Mouse (Mus musculus): ENCODE measurements around the gene Zfp385b.

Gene Zfp385b

DNA sequence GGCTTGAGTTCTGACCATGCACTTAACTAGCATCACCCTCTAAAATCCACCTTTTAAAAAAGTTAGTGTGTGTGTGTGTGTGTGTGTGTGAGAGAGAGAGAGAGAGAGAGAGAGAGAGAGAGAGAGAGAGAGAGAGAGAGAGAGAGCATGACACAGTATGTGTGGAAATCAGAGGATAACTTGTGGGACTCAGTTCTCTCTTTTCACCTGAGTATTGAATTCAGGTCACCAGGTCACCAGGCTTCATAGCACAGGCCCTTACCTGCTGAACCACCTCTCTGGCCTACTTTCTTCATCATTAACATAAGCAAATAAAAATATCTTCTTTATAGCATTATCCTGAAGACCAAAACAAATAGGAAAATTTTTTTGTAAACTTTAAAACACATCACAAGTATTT is at the start of gene Zfp385b:
Gene Zfp385b (minus strand): TSS at position 101 of the 400 bp plus-strand sequence.
- no peak for DNase-seq (ENCODE audit: low read depth)

DNA sequence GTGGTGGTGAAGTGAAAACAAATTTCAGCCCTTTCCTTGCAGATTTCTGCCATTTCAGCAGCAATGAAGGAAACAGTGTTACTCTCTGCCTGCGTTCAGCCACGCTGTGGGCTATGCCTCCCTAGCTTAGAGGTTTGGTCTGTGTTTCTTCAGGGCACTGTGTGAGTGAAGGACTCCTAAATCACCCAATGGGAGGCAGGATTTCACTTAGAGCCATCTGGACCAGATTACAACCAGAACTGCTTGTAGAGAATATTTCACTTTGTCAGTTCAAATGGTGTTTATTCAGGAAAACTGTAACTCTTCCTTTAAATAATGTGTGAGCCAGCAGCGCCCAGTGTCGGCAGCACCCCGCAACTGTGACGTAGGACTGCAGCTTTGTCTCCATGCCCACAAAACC is 44.5 kb upstream of the Zfp385b start:
- DNase-seq (ENCODE audit: low read depth), result no peak

DNA sequence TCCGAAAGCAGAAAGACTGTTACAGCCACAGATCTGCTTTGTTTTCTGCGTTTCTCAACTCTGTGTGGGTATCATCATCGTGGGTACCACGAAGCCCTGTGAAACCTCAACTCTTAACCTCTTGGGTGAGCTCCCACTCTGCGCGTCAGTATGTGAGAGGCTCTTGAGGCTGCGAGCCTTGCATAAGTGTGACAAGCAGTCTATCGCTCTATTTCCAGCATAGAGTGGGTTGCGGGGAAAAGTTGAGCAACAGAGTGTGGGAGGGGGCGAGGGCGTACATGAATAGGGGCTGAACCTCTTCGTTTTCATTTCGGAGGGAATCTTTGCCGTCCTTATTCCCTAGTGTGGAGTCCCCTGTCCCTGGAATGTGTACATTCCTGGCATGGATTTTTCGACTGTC is 44.1 kb upstream of the Zfp385b start:
- no peak for DNase-seq (ENCODE audit: low read depth)

DNA sequence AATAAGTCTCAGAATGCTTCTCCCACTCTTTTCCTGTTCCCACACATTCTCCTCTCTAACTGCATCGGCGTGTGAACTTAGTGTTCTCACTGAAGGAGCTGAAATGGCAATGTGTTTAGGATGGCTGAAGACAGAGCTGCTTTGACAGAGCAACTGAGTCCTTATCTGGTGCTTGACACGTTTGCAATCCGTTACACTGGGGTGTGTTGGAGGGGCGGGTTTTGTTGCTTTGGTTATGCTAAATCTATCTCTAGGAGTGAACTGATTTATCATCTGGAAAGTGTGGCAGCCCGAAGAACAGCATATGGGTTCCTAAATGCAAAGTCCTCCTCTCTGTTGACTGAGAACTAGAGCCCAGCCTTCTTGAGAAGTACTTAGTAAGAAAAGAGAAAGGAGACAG is 22.0 kb upstream of the Zfp385b start:
- no peak for DNase-seq (ENCODE audit: low read depth)

DNA sequence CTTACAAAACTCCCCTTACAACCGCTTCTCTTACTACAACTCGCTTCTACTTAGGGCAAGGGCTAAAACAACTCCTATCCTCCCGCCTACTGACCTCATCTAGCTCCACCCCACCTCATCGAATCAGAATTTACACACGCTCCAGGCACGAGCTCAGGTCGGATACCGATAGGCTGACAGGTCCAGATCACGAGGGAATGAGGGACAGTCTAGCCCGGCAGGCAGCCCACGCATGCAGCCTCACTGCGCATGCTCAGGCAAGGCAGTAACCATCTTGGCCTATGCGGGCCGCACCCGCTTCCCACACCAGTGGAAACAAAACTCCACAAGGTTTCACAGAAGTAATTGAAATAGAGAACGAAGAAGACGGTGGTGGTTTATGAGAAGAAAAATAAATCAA is 20.1 kb upstream of the Zfp385b start:
- DNase-seq (ENCODE audit: low read depth), result no peak

DNA sequence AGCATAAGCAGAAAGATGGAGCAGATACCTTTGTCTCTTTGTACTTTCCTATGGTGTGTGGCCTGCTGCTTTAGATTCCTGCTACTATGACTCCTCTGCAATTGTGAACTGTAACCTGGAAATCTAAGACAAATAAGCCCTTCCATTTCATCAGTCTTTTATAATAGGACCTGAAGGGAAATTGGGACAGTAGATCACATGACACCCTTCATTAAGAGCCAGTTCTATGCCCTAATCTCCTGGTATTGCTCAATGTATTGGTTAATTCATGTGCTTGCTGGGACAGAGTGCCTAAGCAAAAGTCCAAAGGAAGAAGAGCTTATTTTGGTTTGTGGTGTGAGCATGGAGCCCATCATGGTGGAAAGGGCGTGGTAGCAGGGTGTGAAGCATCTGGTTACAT is 19.2 kb upstream of the Zfp385b start:
- no peak for DNase-seq (ENCODE audit: low read depth)

DNA sequence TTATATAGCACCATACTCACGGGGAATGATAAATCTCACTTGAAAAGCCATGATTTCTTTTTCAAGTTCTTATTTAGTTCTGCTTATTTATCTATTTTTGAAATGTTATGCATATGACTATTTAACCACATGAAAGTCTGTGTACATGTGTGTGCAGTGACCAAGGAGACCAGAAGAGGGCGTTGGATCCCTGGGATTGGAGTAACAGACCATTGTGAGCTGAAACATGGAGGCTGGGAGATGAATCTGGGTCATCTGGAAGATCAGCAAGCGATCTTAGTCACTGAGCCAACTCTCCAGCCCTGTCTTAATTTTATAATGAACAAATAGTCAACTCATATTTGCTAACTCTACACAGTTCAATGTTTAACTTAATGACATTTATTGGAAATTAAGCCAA is 16.3 kb upstream of the Zfp385b start:
- no peak for DNase-seq (ENCODE audit: low read depth)

DNA sequence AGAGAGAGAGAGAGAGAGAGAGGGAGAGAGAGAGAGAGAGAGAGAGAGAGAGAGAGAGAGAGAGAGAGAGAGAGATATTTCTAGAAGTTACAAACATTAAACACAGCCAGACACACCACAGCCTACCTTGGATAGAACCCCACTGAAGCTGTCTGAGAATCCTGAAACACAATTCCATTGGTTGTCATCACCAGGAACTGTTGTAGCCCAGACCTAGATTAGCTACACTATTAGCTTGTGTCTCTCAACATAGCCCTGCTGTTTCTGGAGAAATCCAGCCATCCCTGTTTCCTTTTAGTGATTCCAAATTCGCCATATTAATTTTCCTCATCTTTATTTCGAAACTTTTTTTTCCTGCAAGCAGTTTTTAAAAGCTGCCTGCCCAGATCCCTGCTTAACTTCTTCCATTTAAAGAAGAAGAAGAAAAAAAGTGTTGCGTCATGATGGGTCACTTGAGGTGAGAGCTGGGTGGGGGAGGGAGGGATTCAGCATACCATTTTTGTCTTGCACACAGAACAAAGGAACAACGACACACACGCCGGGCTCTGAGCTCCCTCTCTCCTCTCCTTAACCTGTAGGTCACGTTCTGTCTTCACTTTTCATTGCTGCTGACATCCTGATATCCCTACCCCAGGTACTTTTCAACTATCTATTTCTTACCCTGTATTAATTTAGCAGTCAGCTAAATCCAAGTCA is 6.8 kb upstream of the Zfp385b start:
- no peak for DNase-seq (ENCODE audit: low read depth)

DNA sequence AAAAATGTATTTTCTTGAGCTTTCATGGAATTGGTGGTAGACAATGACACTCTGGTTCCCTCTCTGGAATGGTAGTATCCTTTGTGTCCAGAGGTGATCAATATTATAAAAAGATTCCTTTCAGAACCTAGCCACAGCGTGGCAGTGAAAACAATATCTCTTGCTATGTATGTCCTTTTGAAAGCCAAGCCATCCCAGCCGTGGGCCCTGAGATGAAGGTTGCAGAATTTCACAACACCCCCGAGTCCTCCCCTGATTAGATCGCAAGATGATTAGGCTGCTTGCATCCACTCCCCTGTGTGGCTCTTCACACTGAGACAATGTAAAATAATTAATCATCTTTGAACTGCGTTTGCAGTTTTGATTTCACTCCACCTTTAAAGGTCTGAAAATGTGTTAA is 3.6 kb upstream of the Zfp385b start:
- no peak for DNase-seq (ENCODE audit: low read depth)

DNA sequence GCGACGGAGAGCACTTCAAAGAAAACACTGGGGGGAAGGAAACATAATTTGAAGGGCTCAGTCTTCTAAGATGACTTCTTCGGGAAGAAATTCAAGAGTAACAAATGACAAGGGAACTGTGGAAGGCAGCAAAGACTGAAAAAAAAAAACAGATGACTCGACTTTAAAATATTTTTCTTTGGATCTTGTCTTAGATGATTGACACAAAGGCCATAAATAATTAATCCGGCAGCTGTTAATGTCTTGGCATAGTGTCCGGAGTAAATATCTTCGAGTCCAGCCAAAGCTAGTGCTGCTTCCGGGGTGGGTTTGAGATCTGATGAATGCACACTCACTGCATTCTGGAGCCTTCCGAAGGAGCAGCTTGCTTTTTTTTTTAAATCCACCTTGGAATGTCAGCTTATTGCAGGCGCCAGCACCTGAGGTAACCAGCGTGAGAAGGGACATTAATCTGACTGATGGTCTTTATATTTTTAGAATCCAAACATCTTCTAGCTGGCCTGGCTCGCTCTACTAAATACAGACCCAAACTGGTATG is 2.0 kb downstream of the Zfp385b start:
- no peak for DNase-seq (ENCODE audit: low read depth)

DNA sequence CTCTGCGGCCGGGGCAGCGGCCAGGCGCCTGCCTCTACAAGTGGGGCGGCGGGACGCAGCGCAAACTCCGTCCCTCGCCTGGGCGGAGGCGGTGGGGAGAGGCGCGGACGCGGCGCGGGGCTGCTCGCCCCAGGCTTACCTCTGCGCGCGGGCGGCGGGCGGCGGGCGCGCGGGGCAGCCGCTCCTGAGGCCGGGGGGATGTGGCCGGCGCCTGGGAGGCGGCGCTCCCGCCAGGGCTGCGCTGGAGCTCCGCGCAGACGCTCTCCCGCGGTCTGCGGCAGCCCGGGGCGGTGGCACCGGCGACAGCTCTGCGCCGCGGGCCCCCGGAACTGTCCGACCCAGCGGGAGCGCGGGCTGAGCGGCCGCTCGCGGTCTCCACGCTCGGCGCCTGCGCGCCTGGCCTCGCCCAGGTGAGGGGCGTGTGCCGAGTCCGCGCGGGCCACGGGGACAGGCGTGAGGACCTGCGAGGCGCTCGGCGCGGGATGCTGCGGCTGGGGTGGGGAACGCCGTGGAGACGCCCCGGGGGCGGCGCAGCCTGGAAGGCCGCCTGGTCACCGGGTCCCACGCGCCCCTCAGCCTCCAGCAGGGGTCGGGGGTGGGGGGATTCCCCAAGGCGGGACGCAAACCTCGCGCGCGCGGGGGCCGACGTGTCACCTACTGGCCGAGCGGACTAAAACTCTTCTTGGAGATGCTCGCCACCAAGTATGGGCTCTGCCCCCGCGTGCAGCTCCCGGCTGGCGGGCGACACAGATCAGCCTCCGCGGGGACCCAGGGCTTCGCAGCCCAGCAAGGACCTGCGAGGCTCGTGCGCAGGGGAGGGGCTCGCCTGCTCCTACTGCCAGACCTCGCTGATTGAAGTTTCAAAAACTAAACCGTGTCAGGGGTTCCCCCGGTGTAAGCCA is 2.8 kb downstream of the Zfp385b start:
- no peak for DNase-seq (ENCODE audit: low read depth)

DNA sequence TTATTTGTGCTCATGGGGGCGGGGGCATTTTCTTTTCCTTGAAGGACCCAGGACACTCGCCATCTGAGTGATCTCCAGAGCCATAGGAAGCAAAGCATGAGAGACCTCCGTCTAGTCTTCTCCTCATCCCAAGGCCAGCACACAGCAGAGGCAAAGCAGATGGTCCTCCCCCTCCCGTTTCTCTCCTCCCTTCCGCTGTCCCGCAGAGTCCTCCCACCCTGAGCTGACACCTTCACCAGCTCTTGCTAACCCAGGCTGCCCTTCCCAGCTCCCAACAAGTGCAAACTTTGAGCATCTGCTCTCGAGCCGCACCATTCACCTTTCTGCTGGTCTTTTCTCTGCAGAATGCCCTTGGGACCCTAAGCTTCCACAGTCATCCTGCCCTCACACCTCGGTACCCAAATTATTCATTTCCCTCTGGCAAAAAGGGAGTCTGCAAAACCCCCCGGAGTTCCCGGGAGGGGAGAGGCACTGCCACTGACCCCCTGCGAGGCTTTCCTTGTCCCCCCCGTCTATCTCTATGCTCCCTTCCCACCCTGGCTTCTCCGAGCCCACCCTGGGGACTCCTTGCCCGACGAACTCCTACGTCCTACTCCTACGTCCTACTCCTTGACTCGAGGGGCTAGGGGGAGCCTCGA is 3.5 kb downstream of the Zfp385b start:
- no peak for DNase-seq (ENCODE audit: low read depth)

DNA sequence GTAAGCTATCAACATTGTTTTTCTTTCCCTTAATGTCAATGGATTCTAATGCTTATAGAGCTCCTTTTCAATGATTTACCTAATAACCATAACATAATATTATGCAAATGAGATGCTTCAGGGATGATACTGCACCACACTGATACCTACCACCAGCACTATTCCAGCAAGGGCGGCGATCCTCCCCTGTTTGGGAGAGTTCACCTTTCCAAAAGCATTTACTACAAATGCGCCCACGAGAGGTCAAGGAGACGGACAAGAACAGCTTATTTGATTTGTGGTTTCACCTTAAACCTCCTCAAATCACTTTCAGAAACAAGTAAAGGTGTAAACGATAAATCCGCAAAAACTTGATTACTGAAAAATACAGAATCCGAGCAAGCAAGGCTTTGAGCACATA is 4.5 kb downstream of the Zfp385b start:
- no peak for DNase-seq (ENCODE audit: low read depth)

DNA sequence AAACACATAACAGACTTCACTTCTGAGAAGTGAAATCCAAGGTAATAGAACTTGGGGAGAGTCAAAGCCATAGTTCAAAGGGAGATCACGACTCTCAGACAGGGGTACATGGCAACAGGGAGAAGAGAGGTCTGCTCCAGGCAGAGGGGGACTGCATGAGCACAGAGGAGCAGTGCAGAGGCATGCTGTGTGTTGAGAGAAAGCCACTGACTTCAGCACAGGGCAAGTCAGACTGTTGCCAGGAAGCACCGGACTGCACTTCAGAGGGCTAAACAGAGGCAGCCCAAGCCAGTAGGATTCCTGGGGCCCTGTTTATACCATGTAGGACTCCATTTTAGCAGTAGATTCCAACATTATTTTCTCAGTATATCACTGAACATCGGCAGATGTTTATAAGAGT is 6.4 kb downstream of the Zfp385b start:
- DNase-seq (ENCODE audit: low read depth), result no peak

DNA sequence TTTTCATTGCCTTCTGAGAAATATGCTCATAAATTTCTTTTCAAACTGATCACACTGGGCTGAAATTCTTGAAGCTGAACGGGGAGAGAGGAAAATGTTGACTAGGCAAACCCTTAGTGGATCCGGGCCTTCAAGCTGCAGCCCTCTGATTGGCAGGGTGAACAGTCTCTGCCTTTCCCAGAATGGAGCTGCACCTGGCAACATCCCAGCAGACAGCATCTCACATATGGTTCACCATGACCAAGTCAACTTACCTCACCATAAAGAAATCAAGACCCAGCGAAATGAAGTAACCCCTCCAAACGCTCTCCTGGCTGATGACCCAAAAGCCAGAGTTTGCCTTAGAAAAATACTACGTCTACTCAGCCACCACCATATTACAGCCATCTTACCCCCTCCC is 8.7 kb downstream of the Zfp385b start:
- no peak for DNase-seq (ENCODE audit: low read depth)

DNA sequence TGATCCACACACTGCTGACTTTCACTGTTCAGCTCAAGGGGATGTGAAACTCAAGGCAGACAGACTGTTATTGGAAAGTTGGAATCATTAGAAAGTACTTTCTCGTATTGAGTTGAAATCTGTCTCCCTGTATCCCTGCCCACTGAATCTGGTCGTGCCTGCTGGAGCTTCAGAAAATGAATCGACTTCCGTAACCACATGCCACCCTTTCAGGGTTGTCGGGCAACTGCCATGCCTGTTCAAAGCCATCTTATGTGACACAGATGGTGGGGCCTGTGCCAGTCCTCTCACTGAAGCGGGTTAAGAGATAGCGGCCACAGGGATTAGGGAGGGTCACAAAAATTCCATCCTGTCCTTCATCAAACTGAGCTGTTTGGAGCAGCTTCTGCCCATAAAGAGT is 14.7 kb downstream of the Zfp385b start:
- no peak for DNase-seq (ENCODE audit: low read depth)

DNA sequence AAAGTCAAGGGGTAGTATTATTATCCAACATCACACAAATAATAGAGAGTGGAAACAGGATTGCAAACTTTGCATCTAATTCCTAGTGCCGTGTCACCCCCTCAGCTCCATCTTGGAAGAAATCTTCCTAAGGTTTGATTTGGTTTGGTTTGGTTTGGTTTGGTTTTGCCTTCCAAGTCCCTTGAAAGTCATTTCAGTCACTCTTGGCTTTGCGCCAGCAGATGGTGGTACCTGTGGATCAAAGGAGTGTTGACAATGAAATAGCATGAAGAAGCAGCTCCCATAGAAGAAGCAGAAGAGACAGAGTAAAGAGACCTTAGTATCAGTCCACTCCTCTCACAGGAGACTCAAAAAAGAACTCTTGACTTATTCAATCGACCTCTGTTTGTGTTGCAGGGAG is 17.1 kb downstream of the Zfp385b start:
- DNase-seq (ENCODE audit: low read depth), result no peak

DNA sequence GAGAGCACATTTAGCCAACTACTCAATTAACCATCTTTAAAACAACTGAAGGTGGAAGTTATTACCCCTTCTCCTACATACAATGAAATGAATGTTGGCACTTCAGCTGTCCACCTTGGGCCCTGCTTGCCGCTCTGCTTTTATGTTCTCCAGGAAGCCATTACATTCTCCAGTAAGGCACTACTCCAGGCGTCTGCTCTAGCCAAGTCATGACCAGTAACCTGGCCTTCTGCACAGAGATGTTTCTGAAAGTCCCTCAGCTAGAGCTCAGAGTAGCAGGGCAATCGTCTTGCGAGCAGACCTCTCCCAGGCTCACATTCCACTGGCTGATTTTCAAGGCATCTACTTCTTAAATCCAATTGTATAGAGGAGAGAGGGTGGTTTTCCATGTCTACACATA is 18.0 kb downstream of the Zfp385b start:
- no peak for DNase-seq (ENCODE audit: low read depth)

DNA sequence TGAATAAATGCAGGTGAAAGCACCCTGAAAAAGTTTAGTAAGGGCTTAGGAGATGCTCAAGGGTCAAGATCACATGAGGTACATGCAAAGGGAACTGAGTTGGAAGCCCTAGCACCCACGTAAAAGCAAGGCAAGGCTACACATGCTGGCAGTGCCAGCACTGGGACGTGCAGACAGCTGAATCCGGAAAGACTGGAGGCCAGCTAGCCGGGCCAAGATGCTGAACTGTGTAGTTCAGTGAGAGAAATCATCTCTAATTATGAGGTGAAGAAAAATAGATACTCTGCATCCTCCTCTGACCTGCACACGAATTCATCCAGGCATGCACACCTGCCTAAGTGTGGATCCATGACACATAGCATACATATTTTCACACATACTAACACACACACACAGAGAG is 18.4 kb downstream of the Zfp385b start:
- no peak for DNase-seq (ENCODE audit: low read depth)

DNA sequence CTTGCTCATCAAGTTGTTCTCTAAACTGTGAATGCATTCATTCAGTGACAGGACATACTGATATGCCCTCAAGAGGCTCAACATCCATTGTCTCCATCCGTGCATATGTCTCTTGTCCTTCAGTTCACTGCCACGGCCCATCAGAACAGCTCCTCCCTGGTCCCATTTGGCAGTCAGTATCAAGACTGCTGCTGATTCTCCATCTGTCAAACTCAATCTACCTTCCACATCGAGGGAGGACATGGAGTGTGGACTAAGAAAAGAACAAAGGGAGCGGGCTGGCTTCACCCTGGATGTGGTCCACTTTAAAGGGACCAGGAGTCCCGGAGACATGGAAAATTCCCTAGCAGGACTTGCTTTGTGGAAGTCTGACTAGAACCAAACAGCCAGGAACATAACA is 22.2 kb downstream of the Zfp385b start:
- no peak for DNase-seq (ENCODE audit: low read depth)

DNA sequence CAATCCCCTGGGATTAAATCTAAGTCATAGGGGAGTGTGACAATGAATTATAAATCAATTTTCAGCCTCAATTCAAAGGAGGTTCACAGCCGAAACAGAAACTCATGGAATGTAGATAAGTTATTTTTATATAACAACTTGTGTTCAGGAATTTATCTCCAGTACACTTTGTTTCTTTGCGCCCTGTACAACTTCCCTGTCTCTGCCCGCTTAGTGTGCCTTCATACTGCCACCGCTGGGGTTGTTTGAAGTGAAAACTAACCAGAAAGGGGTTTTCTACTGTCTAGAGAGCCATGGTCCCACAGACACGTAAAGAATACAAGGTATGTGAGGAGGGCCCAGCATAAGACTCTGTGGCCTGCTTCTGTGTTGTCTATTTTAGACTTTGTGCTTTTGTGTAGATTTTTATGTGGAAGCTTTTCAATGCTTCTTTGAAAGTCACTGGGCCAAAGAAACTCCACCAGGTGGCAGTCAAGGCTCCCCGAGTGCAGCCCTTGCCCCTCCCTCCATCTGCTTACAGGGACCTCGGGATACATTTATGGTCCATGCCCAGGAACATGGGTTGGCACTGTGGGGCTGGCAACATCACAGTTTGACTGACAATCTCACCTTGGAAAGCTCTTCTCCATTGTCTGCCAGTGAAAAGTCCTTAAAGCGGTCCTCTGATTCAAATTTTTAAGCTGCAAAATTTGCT is 23.4 kb downstream of the Zfp385b start:
- no peak for DNase-seq (ENCODE audit: low read depth)

DNA sequence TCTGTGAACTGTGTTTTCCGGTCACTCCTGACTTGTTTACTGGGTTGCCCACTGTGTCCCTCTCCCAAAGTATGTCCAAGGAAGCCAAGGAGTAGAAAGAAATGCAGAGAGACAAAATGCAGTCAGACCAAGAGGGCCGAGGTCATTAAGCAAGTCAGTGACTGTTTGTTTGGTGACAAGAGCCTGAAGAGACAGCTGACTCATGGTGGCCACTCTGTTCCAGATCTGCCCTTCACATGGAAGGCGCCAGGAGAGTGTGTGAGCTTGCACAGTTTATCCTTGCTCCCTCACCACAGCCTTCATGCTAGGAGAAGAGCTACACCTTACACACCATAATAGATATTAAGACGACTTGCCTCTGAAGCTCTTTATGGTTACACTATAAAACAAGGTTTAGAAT is 28.6 kb downstream of the Zfp385b start:
- no peak for DNase-seq (ENCODE audit: low read depth)
